Mouse (Mus musculus): ENCODE results near the gene Me3. TPM values are rescaled to one million over a fixed set of nuclear protein-coding genes. Genes with fewer than 3 reads are reported as not detected.

Gene Me3
- polyA plus RNA-seq, 1 experiment from 2014 or later, result 3.2 TPM

DNA sequence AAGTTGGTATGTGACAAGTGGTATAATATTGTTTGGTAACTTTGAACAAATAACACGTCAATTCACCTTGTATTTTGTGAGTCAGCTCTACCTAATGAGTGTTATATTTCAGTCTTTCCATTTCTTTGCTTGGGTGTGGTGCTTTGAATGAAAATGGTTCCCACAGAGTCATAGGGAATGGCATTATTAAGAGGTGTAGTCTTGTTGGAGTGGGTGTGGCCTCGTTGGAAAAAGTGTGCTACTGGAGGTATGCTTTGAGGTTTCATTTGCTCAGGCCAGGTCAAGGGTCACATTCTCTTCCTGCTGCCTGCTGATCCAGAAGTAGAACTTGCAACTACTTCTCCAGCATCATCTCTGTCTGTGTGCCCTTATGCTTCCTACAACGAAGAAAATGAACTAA lies 84.0 kb downstream of the Me3 start:
- no peak for DNase-seq (ENCODE audit: low spot score)
- Histone ChIP-seq H3K4me3 (ENCODE audit: low read depth, low read length) (no peak overlapping the region), H3K27ac (ENCODE audit: low read length) (no peak overlapping the region), H3K9ac (replicated peaks; ENCODE audit: low read depth) (no peak overlapping the region), H3K4me1 (ENCODE audit: insufficient read depth, low read depth, low read length) (no peaks in the 10 kb centered on the region), H3K4me2 (replicated peaks; ENCODE audit: low read depth, low read length) (no peak overlapping the region), H3K27me3 (replicated peaks; ENCODE audit: insufficient read depth, low read length) (no peaks in the 10 kb centered on the region), H3K36me3 (ENCODE audit: insufficient read depth, low read length) (no peaks in the 10 kb centered on the region), H3K9me3 (ENCODE audit: low read length) (no peaks in the 10 kb centered on the region)
- whole genome bisulfite sequencing, result 58% methylated on average over 3 of the region's 3 CpGs
- no peak for TF ChIP-seq EP300 (IDR thresholded peaks at IDR 0.05)
- no peak for TF ChIP-seq CTCF (IDR thresholded peaks at IDR 0.05)
- no peak for ATAC-seq

GRCm38 (mm10) chr7:89717521-89717920 lies 85.3 kb downstream of the Me3 start:
- H3K36me3 ChIP-seq (ENCODE audit: insufficient read depth, low read length), result no peaks in the 10 kb centered on the region
- DNase-seq (ENCODE audit: low spot score) (no peak), ATAC-seq (no peak)
- no peaks in the 10 kb centered on the region for H3K27me3 ChIP-seq (replicated peaks; ENCODE audit: insufficient read depth, low read length)
- no peak overlapping the region for H3K27ac ChIP-seq (ENCODE audit: low read length)
- H3K9me3 ChIP-seq (ENCODE audit: low read length), result no peaks in the 10 kb centered on the region
- WGBS, result 50% methylated on average over 2 of the region's 2 CpGs
- no peak for TF ChIP-seq EP300 (IDR thresholded peaks at IDR 0.05)
- no peak for TF ChIP-seq CTCF (IDR thresholded peaks at IDR 0.05)
- no peak overlapping the region for H3K4me3 ChIP-seq (ENCODE audit: low read depth, low read length)
- no peak overlapping the region for H3K9ac ChIP-seq (replicated peaks; ENCODE audit: low read depth)
- no peaks in the 10 kb centered on the region for H3K4me1 ChIP-seq (ENCODE audit: insufficient read depth, low read depth, low read length)
- no peak overlapping the region for H3K4me2 ChIP-seq (replicated peaks; ENCODE audit: low read depth, low read length)

- WGBS, result 63% methylated on average over 2 of the region's 2 CpGs
- ATAC-seq, result no peak
These were observed 86.1 kb downstream of the Me3 start for GRCm38 (mm10) chr7:89718264-89718663.

DNA sequence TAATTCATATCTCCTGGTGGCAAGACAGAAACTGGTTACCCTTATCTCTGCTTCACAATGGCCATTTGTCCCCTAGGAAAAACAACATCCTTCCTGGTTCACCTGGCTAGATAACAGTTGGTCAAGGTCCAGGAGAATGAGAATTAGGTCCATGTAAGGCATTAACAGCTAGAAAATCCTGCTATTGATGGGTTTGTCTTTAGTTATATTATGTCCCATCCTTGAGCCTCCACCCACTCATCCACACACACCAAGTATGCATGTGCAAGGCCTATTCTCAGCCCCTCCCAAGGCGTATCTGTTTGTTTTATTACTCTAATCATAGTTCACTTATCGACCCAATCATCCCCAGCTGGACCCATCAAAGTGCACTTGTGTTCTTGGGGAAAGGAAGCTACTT lies 88.1 kb downstream of the Me3 start:
- H3K9me3 ChIP-seq (ENCODE audit: low read length), result no peaks in the 10 kb centered on the region
- no peaks in the 10 kb centered on the region for H3K36me3 ChIP-seq (ENCODE audit: insufficient read depth, low read length)
- no peak for DNase-seq (ENCODE audit: low spot score)
- no peaks in the 10 kb centered on the region for H3K27me3 ChIP-seq (replicated peaks; ENCODE audit: insufficient read depth, low read length)
- no peak for TF ChIP-seq EP300 (IDR thresholded peaks at IDR 0.05)
- no peak for TF ChIP-seq CTCF (IDR thresholded peaks at IDR 0.05)
- H3K4me2 ChIP-seq (replicated peaks; ENCODE audit: low read depth, low read length), result no peak overlapping the region
- ATAC-seq, result no peak
- no peak overlapping the region for H3K27ac ChIP-seq (ENCODE audit: low read length)
- H3K9ac ChIP-seq (replicated peaks; ENCODE audit: low read depth), result no peak overlapping the region
- WGBS, result 67% methylated on average over 2 of the region's 2 CpGs
- no peak overlapping the region for H3K4me3 ChIP-seq (ENCODE audit: low read depth, low read length)
- H3K4me1 ChIP-seq (ENCODE audit: insufficient read depth, low read depth, low read length), result no peaks in the 10 kb centered on the region

More at GRCm38 (mm10) chr7:89718264-89718663, 86.1 kb downstream of the Me3 start:
- Histone ChIP-seq H3K4me2 (replicated peaks; ENCODE audit: low read depth, low read length) (no peak overlapping the region), H3K4me1 (ENCODE audit: insufficient read depth, low read depth, low read length) (no peaks in the 10 kb centered on the region), H3K36me3 (ENCODE audit: insufficient read depth, low read length) (no peaks in the 10 kb centered on the region), H3K4me3 (ENCODE audit: low read depth, low read length) (no peak overlapping the region), H3K9ac (replicated peaks; ENCODE audit: low read depth) (no peak overlapping the region), H3K27me3 (replicated peaks; ENCODE audit: insufficient read depth, low read length) (no peaks in the 10 kb centered on the region), H3K9me3 (ENCODE audit: low read length) (no peaks in the 10 kb centered on the region), H3K27ac (ENCODE audit: low read length) (no peak overlapping the region)
- TF ChIP-seq EP300 (IDR thresholded peaks at IDR 0.05) (no peak), CTCF (IDR thresholded peaks at IDR 0.05) (no peak)
- DNase-seq (ENCODE audit: low spot score), result no peak

DNA sequence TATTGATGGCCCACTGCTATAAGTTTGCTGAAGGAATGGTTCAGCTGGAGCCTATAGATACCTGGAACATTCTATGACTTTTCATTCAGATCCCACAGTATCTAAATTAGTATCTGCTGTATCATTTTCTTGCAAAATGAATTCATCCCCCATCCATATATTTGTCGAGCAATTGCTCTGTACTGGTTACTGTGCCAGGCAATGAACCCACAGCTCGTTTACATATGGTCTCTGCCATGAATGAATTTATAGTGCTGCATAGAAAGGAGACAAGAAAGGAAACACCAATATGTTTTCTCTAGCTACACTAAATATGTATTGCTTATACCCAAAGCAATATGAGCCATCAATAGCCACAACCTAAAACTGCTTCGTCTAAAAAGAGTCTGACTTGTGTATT lies 94.5 kb downstream of the Me3 start:
- DNase-seq (ENCODE audit: low spot score) (no peak), ATAC-seq (no peak)
- H3K4me1 ChIP-seq (ENCODE audit: insufficient read depth, low read depth, low read length), result no peaks in the 10 kb centered on the region
- H3K27me3 ChIP-seq (replicated peaks; ENCODE audit: insufficient read depth, low read length), result no peaks in the 10 kb centered on the region
- TF ChIP-seq EP300 (IDR thresholded peaks at IDR 0.05) (no peak), CTCF (IDR thresholded peaks at IDR 0.05) (no peak)
- H3K9ac ChIP-seq (replicated peaks; ENCODE audit: low read depth), result no peak overlapping the region
- no peak overlapping the region for H3K27ac ChIP-seq (ENCODE audit: low read length)
- 81% methylated on average over 3 of the region's 3 CpGs for WGBS
- no peak overlapping the region for H3K4me3 ChIP-seq (ENCODE audit: low read depth, low read length)
- no peaks in the 10 kb centered on the region for H3K36me3 ChIP-seq (ENCODE audit: insufficient read depth, low read length)
- no peak overlapping the region for H3K4me2 ChIP-seq (replicated peaks; ENCODE audit: low read depth, low read length)
- H3K9me3 ChIP-seq (ENCODE audit: low read length), result no peaks in the 10 kb centered on the region

DNA sequence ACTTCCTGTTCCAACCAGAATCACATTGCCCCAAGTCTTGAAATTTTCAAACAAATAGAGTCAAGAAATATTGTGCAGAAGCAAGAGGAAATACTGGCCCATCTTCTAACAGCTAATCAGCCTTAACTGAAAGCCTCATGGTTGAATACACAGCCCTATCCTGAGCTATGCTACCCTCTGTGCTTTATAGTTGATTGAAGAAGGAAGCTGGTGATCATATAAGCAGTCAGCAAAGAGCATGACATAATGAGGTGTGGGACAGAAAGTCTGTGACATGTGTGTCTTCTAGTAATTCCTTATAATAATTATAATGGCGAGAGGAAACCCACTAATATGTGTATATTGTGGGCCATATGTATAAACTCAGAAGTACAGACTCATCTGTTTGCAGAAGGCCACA lies 95.4 kb downstream of the Me3 start:
- no peak overlapping the region for H3K4me3 ChIP-seq (ENCODE audit: low read depth, low read length)
- no peaks in the 10 kb centered on the region for H3K27me3 ChIP-seq (replicated peaks; ENCODE audit: insufficient read depth, low read length)
- no peaks in the 10 kb centered on the region for H3K9me3 ChIP-seq (ENCODE audit: low read length)
- ATAC-seq (no peak), DNase-seq (ENCODE audit: low spot score) (no peak)
- H3K9ac ChIP-seq (replicated peaks; ENCODE audit: low read depth), result no peak overlapping the region
- no peak overlapping the region for H3K4me2 ChIP-seq (replicated peaks; ENCODE audit: low read depth, low read length)
- no peak overlapping the region for H3K27ac ChIP-seq (ENCODE audit: low read length)
- 61% methylated on average over 1 of the region's 1 CpGs for WGBS
- TF ChIP-seq CTCF (IDR thresholded peaks at IDR 0.05), result no peak
- TF ChIP-seq EP300 (IDR thresholded peaks at IDR 0.05), result no peak
- no peaks in the 10 kb centered on the region for H3K4me1 ChIP-seq (ENCODE audit: insufficient read depth, low read depth, low read length)
- H3K36me3 ChIP-seq (ENCODE audit: insufficient read depth, low read length), result no peaks in the 10 kb centered on the region

GRCm38 (mm10) chr7:89728393-89728792 lies 96.2 kb downstream of the Me3 start:
- H3K9ac ChIP-seq (replicated peaks; ENCODE audit: low read depth), result no peak overlapping the region
- no peaks in the 10 kb centered on the region for H3K36me3 ChIP-seq (ENCODE audit: insufficient read depth, low read length)
- no peak overlapping the region for H3K27ac ChIP-seq (ENCODE audit: low read length)
- H3K9me3 ChIP-seq (ENCODE audit: low read length), result no peaks in the 10 kb centered on the region
- H3K4me2 ChIP-seq (replicated peaks; ENCODE audit: low read depth, low read length), result no peak overlapping the region
- no peak for TF ChIP-seq EP300 (IDR thresholded peaks at IDR 0.05)
- TF ChIP-seq CTCF (IDR thresholded peaks at IDR 0.05), result no peak
- DNase-seq (ENCODE audit: low spot score) (no peak), ATAC-seq (no peak)
- H3K4me3 ChIP-seq (ENCODE audit: low read depth, low read length), result no peak overlapping the region
- no peaks in the 10 kb centered on the region for H3K4me1 ChIP-seq (ENCODE audit: insufficient read depth, low read depth, low read length)
- H3K27me3 ChIP-seq (replicated peaks; ENCODE audit: insufficient read depth, low read length), result no peaks in the 10 kb centered on the region
- 62% methylated on average over 3 of the region's 3 CpGs for WGBS

All from lung, postnatal 0 days (tissue).